Mouse (Mus musculus): ENCODE measurements around the gene Cdk17. TPM values are rescaled to one million over a fixed set of nuclear protein-coding genes. Genes with fewer than 3 reads are reported as not detected.

The Cdk17 gene
- polyA plus RNA-seq, 1 experiment from 2014 or later = 13.6 TPM

DNA sequence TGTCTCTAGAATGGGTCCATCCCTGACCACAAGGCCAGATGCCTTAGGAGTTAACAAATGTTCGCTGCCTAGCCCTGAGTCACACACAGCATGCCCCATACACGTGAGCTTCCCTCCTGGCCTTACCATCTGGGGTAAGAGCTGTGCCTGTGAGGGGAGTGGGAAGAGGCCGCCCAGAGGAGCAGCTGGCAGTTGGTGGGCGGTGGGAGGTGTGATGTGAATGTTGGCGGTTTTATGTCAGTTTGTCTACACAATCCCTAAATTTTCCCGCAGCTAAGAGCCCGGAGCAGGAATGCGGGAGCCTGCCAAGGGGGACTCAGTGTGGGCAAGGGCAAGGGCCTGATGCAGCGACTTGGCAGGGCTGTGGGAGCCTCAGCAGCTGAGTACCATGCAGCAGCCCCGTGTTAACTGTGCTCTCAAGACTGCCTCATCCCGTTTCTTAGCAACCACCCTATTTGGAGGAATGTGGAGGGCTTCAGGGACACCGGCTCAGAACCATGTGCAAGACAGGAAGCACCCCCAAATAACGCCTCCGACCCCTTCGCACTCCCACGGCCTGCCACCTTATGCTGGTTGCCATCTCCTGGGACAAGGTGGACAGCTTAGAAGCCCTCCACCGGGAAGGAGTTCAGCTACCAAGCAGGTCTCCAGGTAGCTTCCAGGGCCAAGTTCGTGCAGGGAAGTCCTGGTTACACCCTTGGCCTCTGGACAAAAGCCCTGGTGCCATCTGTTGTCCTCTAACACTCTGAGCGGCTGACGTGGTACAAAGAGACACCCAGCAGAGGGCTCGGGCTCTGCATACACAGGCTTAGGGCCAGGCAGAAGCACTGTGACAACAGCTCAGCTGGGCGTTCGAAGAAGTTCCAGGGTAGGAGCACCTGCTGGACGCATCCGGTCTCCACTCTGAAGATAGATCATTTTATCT, 114.8 kb downstream of the Cdk17 start:
- no peaks in the 10 kb centered on the region for H3K36me3 ChIP-seq
- no peak overlapping the region for H3K9ac ChIP-seq
- 55% methylated on average over 25 of the region's 25 CpGs for WGBS
- no peaks in the 10 kb centered on the region for H3K9me3 ChIP-seq
- no peaks in the 10 kb centered on the region for H3K27me3 ChIP-seq (replicated peaks)
- ATAC-seq = peak; percentile 63
- H3K27ac ChIP-seq = peak overlapping the region; percentile 56
- H3K4me1 ChIP-seq (replicated peaks) = peaks cover 34% of the 10 kb centered on the region
- H3K4me2 ChIP-seq (replicated peaks) = peak overlapping the region; percentile 56
- peak overlapping the region; percentile 29 for H3K4me3 ChIP-seq (replicated peaks)

DNA sequence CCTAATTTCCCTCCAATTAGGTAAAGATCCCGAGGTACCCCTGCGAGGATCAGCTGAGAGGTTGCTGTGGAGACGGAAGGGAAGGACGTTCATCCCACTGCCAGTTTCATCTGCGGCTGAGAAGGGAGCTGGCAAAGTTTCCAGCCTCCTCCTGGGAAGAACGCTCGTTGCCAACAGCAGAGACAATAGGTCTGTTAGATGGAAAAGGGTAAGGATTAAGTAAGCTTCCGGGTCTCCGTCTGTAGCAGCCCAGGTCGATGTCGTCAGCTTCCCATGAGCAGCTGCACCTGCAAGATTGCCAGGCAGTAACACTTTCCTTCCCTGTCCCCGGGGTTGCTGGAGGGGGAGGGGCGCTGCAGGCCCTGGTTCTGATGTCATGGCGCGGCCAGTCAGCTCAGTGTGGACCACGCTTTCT, 115.7 kb downstream of the Cdk17 start:
- no peak overlapping the region for H3K9ac ChIP-seq
- H3K27me3 ChIP-seq (replicated peaks) = no peaks in the 10 kb centered on the region
- peak overlapping the region; percentile 56 for H3K4me2 ChIP-seq (replicated peaks)
- H3K36me3 ChIP-seq = no peaks in the 10 kb centered on the region
- 17% methylated on average over 16 of the region's 16 CpGs for WGBS
- ATAC-seq = peak; percentile 83
- H3K4me3 ChIP-seq (replicated peaks) = peak overlapping the region; percentile 29
- no peaks in the 10 kb centered on the region for H3K9me3 ChIP-seq
- H3K4me1 ChIP-seq (replicated peaks) = peaks cover 33% of the 10 kb centered on the region
- peak overlapping the region; percentile 56; the same call in 1 of the 2 replicates for H3K27ac ChIP-seq

DNA sequence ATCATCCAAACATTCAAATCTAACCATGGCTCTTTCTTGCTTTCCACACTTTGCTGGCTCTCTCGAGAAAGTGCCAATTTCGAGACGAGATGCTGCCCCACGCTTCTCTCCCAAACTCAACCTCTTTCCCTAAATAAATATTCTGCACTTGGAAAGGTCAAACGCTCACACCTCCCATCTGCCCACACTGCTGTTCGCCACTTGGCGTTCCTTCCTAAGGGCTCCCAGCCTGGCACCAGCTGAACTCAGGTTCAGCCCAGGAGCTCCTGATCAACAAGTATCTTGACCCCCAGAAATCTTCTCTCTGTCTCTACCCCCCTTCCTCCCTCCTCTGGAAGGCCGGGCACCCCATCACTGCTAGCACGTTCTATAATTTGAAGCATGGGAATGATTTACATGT, 116.2 kb downstream of the Cdk17 start:
- Histone ChIP-seq H3K4me3 (replicated peaks) (peak overlapping the region; percentile 29; the same call in 1 of the 2 replicates), H3K9me3 (no peaks in the 10 kb centered on the region), H3K27ac (no peak overlapping the region), H3K4me2 (replicated peaks) (peak overlapping the region; percentile 56), H3K36me3 (no peaks in the 10 kb centered on the region), H3K4me1 (replicated peaks) (peaks cover 33% of the 10 kb centered on the region), H3K9ac (no peak overlapping the region), H3K27me3 (replicated peaks) (no peaks in the 10 kb centered on the region)
- no peak for ATAC-seq
- WGBS = 49% methylated on average over 9 of the region's 9 CpGs

GRCm38 (mm10) chr10:93278361-93278760, 117.7 kb downstream of the Cdk17 start:
- H3K4me1 ChIP-seq (replicated peaks) = peaks cover 27% of the 10 kb centered on the region
- H3K4me2 ChIP-seq (replicated peaks) = no peak overlapping the region
- WGBS = 81% methylated on average over 8 of the region's 8 CpGs
- no peaks in the 10 kb centered on the region for H3K36me3 ChIP-seq
- H3K27ac ChIP-seq = no peak overlapping the region
- H3K27me3 ChIP-seq (replicated peaks) = no peaks in the 10 kb centered on the region
- H3K4me3 ChIP-seq (replicated peaks) = no peak overlapping the region
- H3K9ac ChIP-seq = no peak overlapping the region
- no peaks in the 10 kb centered on the region for H3K9me3 ChIP-seq
- no peak for ATAC-seq

GRCm38 (mm10) chr10:93279062-93279461, 118.4 kb downstream of the Cdk17 start:
- H3K36me3 ChIP-seq = no peaks in the 10 kb centered on the region
- H3K4me1 ChIP-seq (replicated peaks) = peaks cover 26% of the 10 kb centered on the region
- WGBS = 88% methylated on average over 9 of the region's 9 CpGs
- no peak overlapping the region for H3K9ac ChIP-seq
- no peak overlapping the region for H3K27ac ChIP-seq
- H3K9me3 ChIP-seq = no peaks in the 10 kb centered on the region
- H3K27me3 ChIP-seq (replicated peaks) = no peaks in the 10 kb centered on the region
- H3K4me2 ChIP-seq (replicated peaks) = no peak overlapping the region
- no peak overlapping the region for H3K4me3 ChIP-seq (replicated peaks)
- ATAC-seq = no peak

GRCm38 (mm10) chr10:93280586-93280985, 119.9 kb downstream of the Cdk17 start:
- Histone ChIP-seq H3K4me3 (replicated peaks) (no peak overlapping the region), H3K4me1 (replicated peaks) (peaks cover 13% of the 10 kb centered on the region), H3K27ac (no peak overlapping the region), H3K9me3 (no peaks in the 10 kb centered on the region), H3K36me3 (no peaks in the 10 kb centered on the region), H3K9ac (no peak overlapping the region), H3K4me2 (replicated peaks) (no peak overlapping the region), H3K27me3 (replicated peaks) (no peaks in the 10 kb centered on the region)
- WGBS = 84% methylated on average over 12 of the region's 12 CpGs
- no peak for ATAC-seq

DNA sequence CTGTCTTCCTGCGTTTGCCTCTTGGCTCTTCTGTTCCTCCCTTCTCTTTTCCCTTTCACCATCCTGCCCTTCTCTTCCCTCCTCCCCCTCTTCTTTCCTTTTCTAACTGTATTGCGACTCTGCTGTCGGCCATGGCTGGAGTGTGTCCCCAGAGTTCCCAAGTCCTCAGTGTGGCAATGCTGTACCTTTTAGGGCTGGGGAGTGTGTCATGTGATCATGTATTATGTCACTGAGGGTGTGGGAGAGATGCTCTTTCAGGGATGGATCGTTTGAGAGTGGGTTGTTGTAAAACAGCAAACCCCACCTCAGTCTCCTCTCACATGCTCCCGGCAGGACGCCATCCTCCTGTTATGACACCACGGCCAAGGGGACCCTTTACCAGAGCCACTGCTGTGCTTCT, 120.4 kb downstream of the Cdk17 start:
- Histone ChIP-seq H3K4me2 (replicated peaks) (no peak overlapping the region), H3K9me3 (no peaks in the 10 kb centered on the region), H3K27ac (no peak overlapping the region), H3K4me3 (replicated peaks) (no peak overlapping the region), H3K36me3 (no peaks in the 10 kb centered on the region), H3K9ac (no peak overlapping the region), H3K4me1 (replicated peaks) (peaks cover 9% of the 10 kb centered on the region), H3K27me3 (replicated peaks) (no peaks in the 10 kb centered on the region)
- ATAC-seq = no peak
- 77% methylated on average over 7 of the region's 7 CpGs for WGBS

DNA sequence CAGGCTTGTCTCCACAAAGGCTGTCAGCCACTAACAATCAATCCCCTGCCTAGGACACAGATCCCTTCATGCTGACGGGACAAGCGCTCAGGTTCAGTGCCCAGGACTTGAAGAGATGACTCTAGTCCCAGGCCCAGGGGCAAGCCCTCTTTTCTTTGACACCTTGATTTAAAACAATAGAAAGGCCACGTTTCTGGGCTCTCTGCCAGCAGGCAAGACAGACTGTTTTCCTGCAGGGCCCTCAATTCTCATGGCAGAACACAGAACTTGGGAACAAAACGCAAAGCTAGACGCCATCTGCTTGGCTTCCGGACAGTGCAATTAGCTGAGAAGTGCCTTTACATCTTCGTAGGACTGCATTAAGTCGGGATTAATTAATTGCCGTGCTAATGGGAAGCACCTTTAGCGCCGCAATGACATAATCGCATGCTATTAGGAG, 121.9 kb downstream of the Cdk17 start:
- WGBS = 59% methylated on average over 12 of the region's 12 CpGs
- Histone ChIP-seq H3K27me3 (replicated peaks) (no peaks in the 10 kb centered on the region), H3K4me1 (replicated peaks) (no peaks in the 10 kb centered on the region), H3K9me3 (no peaks in the 10 kb centered on the region), H3K4me2 (replicated peaks) (no peak overlapping the region), H3K36me3 (no peaks in the 10 kb centered on the region), H3K4me3 (replicated peaks) (no peak overlapping the region), H3K27ac (no peak overlapping the region), H3K9ac (no peak overlapping the region)
- ATAC-seq = no peak

- no peaks in the 10 kb centered on the region for H3K27me3 ChIP-seq (replicated peaks)
- H3K4me1 ChIP-seq (replicated peaks) = no peaks in the 10 kb centered on the region
- no peak overlapping the region for H3K4me2 ChIP-seq (replicated peaks)
- no peak overlapping the region for H3K9ac ChIP-seq
- H3K4me3 ChIP-seq (replicated peaks) = no peak overlapping the region
- H3K36me3 ChIP-seq = no peaks in the 10 kb centered on the region
- H3K9me3 ChIP-seq = no peaks in the 10 kb centered on the region
- no peak for ATAC-seq
- WGBS = 69% methylated on average over 4 of the region's 4 CpGs
- no peak overlapping the region for H3K27ac ChIP-seq
Measured at GRCm38 (mm10) chr10:93283258-93283657, 122.6 kb downstream of the Cdk17 start.

DNA sequence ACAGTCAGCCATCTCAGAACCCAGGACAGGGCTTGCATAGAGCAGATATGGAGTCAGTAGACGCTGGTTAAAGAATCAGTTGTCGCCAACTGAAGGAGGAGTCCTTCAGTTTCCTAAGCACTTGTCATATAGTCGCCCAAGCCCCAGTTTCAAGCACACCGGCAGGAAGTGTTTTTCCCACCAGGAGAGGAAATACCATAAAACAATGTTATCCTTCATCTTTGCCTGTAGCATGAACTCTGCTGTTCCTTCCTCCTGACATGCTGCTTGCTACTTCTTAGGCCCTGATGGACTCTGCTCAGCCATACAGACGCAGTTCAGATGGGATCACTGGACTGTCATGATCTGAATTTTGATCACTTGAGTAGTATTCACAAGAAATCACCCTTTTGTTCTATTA, 124.8 kb downstream of the Cdk17 start:
- Histone ChIP-seq H3K4me3 (replicated peaks) (no peak overlapping the region), H3K4me2 (replicated peaks) (no peak overlapping the region), H3K36me3 (no peaks in the 10 kb centered on the region), H3K27ac (no peak overlapping the region; the same call in 1 of the 2 replicates), H3K27me3 (replicated peaks) (no peaks in the 10 kb centered on the region), H3K4me1 (replicated peaks) (no peaks in the 10 kb centered on the region), H3K9ac (no peak overlapping the region), H3K9me3 (no peaks in the 10 kb centered on the region)
- 72% methylated on average over 5 of the region's 5 CpGs for WGBS
- no peak for ATAC-seq

DNA sequence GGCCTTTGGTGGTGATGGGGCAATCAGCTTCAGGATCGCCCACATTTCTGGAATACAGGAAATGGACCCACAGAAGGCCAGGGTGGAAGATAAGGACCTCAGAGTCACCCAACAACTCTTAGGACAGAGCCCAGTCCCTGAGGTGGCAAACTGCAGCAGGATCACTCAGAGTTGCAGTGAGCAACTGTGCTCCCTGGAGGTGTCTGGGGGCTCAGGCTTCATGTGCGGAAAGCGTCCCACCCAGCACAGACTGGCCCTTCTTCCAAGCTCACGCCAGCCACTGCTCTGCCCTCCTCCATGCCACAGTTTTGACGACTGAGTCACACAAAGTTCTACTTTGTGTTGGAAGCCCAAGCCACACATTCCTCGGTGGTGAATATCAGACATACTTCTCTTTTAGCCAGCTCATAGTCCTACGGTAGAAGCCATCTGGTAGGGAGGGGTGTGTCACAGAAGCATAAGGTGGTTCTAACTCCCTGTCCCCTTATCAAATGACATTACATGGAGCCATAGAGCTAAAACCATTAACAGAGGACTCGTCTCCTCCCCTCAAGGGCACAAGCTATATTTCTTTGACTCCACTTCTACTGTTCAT, 127.0 kb downstream of the Cdk17 start:
- WGBS = 91% methylated on average over 8 of the region's 8 CpGs
- H3K4me3 ChIP-seq (replicated peaks) = no peak overlapping the region
- no peaks in the 10 kb centered on the region for H3K36me3 ChIP-seq
- no peaks in the 10 kb centered on the region for H3K9me3 ChIP-seq
- ATAC-seq = no peak
- no peaks in the 10 kb centered on the region for H3K27me3 ChIP-seq (replicated peaks)
- no peak overlapping the region for H3K4me2 ChIP-seq (replicated peaks)
- H3K27ac ChIP-seq = no peak overlapping the region
- no peak overlapping the region for H3K9ac ChIP-seq
- H3K4me1 ChIP-seq (replicated peaks) = no peaks in the 10 kb centered on the region

GRCm38 (mm10) chr10:93288336-93288735, 127.7 kb downstream of the Cdk17 start:
- 46% methylated on average over 4 of the region's 4 CpGs for WGBS
- H3K27ac ChIP-seq = no peak overlapping the region
- no peaks in the 10 kb centered on the region for H3K36me3 ChIP-seq
- H3K4me1 ChIP-seq (replicated peaks) = no peaks in the 10 kb centered on the region
- H3K4me2 ChIP-seq (replicated peaks) = no peak overlapping the region
- no peak overlapping the region for H3K4me3 ChIP-seq (replicated peaks)
- no peak for ATAC-seq
- H3K9ac ChIP-seq = no peak overlapping the region
- no peaks in the 10 kb centered on the region for H3K27me3 ChIP-seq (replicated peaks)
- no peaks in the 10 kb centered on the region for H3K9me3 ChIP-seq

Data from intestine, embryonic 15.5 days (tissue).